Mouse (Mus musculus): ENCODE results near the gene Tacr1.

Tacr1 gene

GRCm38 (mm10) chr6:82494481-82494880 lies 92.3 kb downstream of the Tacr1 start:
- CTCF ChIA-PET = interaction anchor here in 2 of 4 experiments (0.5 to 0.9 kb wide), 2 partner anchors 45 to 100 kb away, joined by 3 read pairs; no protein-coding TSS in a partner anchor
- POLR2A ChIA-PET = interaction anchor here in 2 of 4 experiments (0.9 to 1.3 kb wide), 2 partner anchors 16 to 19 kb away, joined by 3 read pairs; no protein-coding TSS in a partner anchor

DNA sequence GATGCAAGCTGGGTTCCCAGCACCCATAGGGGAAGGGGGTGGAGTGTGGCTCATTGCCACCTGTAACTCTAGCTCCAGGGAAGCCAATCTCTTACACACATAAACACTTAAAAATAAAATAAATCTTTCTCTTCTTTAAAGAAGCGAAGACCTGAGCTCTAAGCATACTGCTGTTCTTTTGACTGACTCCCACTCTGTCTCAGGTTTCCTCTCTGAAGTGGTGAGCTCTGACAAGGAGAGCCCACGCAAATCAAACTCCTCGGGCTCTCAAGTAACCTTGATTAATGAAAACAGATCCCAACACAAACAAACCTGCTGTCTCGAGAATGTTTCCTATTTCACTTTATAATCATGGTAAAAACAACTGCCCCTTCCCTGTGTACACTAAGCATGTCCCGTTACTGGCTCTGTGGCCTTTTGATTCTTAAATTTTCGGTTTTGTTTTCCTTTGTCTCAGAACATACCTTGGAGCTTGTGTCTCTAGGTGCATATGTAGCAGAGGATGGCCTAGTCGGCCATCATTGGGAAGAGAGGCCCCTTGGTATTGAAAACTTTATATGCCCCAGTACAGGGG lies 108.8 kb downstream of the Tacr1 start:
- ChIA-PET POLR2A (interaction anchor here in 3 of 4 experiments (0.6 to 1.2 kb wide), 4 partner anchors 12 to 65 kb away, joined by 3 read pairs; no protein-coding TSS in a partner anchor), CTCF (interaction anchor here in 1 of 4 experiments (0.9 kb wide), 1 partner anchor 192 kb away, joined by 3 read pairs; no protein-coding TSS in a partner anchor)

- CTCF ChIA-PET = no interaction called here
- POLR2A ChIA-PET = no interaction called here
Observed at GRCm38 (mm10) chr6:82519626-82520025, 117.5 kb downstream of the Tacr1 start.

DNA sequence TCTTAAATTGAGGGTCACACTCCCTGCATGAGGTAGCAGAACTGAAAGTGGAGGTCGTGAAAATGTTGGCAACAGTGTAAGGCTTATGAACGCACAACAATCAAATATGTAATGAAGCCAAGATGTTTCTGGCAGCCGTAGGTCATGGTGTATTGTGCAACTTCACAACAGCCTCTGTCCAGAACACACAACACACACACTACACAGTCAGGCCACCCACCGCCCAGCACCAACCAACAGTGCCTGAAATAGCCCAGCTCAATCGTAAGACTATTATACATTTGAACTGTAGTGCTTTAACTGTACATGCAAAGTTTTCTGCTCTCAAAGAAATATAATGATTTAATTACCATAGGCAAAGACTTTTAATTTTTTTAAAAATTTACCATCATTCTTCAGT lies 120.4 kb downstream of the Tacr1 start:
- POLR2A ChIA-PET = no interaction called here
- CTCF ChIA-PET = no interaction called here

DNA sequence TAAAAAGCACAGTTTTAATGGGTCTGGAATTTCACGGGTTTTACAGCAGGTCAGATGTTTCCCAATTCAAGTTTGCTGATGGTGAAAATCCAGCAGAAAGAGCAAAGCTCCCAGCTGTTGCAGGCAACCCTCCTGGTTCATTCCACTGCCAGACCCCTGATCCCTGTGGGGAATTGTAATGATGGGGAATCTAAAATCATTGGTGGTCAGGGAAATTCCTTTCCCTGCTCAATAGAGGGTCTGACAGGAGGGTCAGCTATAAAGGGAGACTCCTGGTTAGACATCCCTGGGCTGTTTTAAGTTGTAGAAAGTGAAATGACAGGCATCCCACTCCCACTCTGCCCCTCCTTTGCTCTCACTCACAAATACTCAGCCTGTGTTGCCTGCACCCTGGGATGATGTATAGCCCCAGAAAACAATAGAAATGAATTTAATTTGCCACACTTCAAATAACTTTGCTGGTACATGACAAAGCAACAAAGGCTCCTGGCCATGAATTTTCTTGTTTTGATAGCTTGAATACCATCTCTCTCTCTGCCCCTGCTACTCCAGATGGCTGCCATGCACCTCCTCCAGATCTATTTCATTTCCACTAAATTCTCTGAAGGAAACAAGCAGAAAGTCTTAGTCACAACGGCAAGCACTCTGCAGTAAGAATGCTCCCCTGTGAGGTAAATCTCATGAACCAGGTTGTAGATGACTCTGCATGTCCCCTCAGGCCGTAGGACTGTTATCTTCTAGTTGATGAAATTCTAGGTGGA lies 123.2 kb downstream of the Tacr1 start:
- POLR2A ChIA-PET = no interaction called here
- CTCF ChIA-PET = interaction anchor here in 2 of 4 experiments (0.6 to 0.7 kb wide), 2 partner anchors 118 to 244 kb away, joined by 4 read pairs; no protein-coding TSS in a partner anchor

- POLR2A ChIA-PET = interaction anchor here in 1 of 4 experiments (0.6 kb wide), 1 partner anchor 69 kb away, joined by 3 read pairs; no protein-coding TSS in a partner anchor
- CTCF ChIA-PET = no interaction called here
Observed at GRCm38 (mm10) chr6:82528631-82529030, 126.5 kb downstream of the Tacr1 start.

DNA sequence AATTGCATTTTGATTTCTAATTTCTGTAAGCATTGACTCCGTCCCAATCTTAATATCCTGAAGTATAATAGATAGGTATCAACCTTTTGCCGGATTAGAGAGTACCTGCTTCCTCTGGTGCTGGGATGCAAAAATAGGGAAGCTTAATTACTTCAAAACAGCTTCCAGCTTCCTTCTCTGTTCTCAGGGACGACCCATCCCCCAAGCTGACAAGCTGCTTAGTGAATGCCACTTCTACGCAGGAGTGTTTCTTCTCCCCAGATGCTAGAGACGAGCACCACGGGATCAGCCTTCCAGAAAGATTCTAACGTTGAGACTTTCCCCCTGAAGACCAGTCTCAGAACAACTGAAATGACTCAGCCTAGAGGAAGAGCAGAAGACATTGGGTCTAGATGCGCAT lies 134.5 kb downstream of the Tacr1 start:
- ChIA-PET CTCF (no interaction called here), POLR2A (no interaction called here)

DNA sequence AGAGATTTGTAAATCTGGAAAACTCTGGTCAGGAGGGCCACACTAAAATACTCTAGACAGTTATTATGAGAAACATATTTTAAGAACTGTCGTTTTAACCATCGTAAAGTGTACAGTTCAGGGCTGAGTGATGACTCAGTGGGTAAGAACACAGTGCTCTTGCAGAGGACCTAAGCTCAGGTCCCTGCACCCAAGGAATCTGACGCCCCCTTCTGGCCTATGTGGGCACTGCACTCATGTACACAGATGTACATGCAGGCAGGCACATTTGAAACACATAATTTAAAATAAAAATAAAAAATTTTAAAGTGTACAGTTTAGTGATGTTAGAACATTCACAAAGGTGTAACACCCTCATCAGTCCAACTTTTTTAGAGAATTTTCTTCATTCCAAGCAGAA lies 147.1 kb downstream of the Tacr1 start:
- ChIA-PET POLR2A (no interaction called here), CTCF (interaction anchor here in 3 of 4 experiments (0.6 kb wide), 3 partner anchors 8 to 62 kb away, joined by 3 to 7 read pairs (median 3); no protein-coding TSS in a partner anchor)

DNA sequence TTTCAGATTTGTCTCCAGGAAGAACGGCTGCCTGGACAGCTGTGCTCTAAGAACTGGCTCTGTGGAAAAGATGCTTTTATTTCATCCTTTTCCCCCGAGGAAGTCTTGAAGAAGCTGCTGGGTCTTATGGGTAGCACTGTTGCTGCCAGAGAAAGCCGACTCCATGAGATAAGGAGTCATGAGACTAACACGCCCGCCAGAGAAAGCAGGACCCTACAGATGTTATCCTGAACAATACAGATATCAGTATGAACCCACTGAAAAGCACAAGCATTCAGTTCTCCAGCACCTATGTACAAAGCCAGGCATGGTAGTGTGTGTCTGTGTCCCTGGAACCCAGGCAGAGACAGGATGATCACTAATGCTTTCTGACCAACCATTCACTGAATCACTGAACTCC lies 173.3 kb downstream of the Tacr1 start:
- CTCF ChIA-PET = no interaction called here
- POLR2A ChIA-PET = no interaction called here

DNA sequence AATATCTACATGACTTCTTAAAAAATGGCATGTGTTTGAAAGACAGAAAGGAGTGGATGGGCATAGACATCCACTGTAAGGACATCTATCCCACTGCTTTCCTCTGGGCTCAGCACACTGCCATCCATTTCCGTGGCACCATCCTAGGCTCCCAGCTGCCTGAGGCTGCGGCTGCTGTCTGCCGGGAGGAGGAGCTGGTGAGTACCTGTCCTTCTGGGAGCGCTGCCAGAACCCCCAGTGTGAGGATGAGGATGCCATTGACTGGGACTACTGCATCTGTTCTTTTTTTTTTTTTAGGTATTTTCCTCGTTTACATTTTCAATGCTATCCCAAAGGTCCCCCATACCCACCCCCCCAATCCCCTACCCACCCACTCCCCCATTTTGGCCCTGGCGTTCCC lies 183.3 kb downstream of the Tacr1 start:
- POLR2A ChIA-PET = interaction anchor here in 2 of 4 experiments (0.6 to 1.2 kb wide), 3 partner anchors 10 to 118 kb away, joined by 3 read pairs; no protein-coding TSS in a partner anchor
- CTCF ChIA-PET = interaction anchor here in 3 of 4 experiments (1.0 to 1.5 kb wide), 4 partner anchors 9 to 117 kb away, joined by 3 to 4 read pairs (median 4); no protein-coding TSS in a partner anchor

DNA sequence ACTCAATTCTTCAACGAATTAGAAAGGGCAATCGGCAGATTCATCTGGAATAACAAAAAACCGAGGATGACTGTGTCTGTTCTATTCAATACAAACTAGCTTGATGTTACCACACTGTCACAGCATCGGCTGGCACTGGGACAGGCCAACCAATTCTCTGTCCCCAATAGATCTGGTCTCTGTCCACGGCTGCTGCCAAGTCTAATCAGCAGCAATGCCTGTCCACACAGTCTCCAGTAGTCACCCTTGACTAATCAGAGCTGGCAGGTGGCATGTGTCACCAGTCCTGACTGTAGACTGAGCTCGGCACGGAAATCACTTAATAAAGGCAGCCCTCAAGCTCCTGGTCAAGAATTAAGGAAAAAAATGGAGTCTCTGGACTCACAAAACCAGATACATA lies 187.3 kb downstream of the Tacr1 start:
- POLR2A ChIA-PET = interaction anchor here in 1 of 4 experiments (0.9 kb wide), 1 partner anchor 115 kb away, joined by 3 read pairs; no protein-coding TSS in a partner anchor

DNA sequence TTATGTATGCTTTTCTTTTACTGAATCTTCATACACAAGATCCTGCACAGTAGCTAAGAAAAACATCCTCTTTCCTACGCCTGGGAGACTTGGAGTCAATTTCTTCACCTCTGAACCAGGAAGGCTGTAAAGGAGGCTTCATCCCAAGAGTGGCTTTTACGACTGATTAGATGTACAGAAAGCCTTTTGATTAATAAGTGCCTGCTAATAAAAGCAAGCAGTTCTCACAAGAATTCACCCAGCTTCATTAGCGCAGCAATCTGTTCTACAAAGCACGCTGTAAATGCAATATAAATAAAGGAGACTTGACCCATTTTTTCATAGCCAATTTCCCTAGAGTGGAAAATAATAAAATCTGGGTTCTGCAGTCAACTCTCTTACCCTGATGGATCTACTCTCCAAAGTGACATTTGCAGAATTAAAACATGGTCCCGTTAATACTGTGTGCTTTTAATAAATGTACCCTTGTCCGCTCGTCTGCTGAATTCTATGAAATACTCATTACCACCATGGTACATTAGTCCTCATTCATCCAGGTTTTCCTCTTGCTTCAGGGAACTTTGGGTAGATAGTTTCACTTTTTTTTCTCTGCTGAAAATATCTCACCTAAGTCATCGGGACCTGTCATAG lies 193.4 kb downstream of the Tacr1 start:
- ChIA-PET CTCF (interaction anchor here in 3 of 4 experiments (0.5 to 2.5 kb wide), 10 partner anchors 8 to 361 kb away, joined by 3 to 10 read pairs (median 3); no protein-coding TSS in a partner anchor), POLR2A (interaction anchor here in 3 of 4 experiments (0.6 to 1.2 kb wide), 6 partner anchors 10 to 108 kb away, joined by 3 to 4 read pairs (median 3); no protein-coding TSS in a partner anchor)

More for the DNA sequence above, 187.3 kb downstream of the Tacr1 start:
- CTCF ChIA-PET = no interaction called here

DNA sequence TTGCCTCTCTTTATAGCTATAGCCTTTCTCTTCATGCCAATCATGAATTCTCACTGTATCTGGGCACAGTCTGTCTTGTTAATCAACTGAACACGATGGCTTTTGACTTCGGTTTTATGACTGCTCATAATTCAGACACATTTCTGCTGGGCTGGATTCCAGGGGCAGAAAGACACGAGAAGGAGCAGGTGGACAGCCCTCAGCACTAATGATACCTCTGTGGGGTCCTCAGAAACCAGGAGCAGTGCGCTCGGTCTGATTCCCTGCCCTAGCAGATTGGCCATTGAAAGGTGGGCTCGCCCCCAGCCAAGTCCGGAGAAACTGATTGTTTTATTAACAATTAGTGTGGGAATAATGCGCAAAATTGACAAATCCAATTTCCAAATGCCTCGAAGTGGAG lies 201.1 kb downstream of the Tacr1 start:
- POLR2A ChIA-PET = interaction anchor here in 3 of 4 experiments (0.5 to 2.1 kb wide), 5 partner anchors 10 to 151 kb away, joined by 3 to 8 read pairs (median 4); no protein-coding TSS in a partner anchor
- CTCF ChIA-PET = interaction anchor here in 2 of 4 experiments (0.8 to 2.5 kb wide), 7 partner anchors 8 to 484 kb away, joined by 3 to 11 read pairs (median 5); partner anchors contain the start of gene Tacr1 (in 1 of the 2)

- ChIA-PET CTCF (interaction anchor here in 2 of 4 experiments (0.7 to 2.5 kb wide), 8 partner anchors 9 to 484 kb away, joined by 3 to 11 read pairs (median 4); partner anchors contain the start of gene Tacr1 (in 1 of the 2)), POLR2A (interaction anchor here in 3 of 4 experiments (0.5 to 2.1 kb wide), 5 partner anchors 9 to 151 kb away, joined by 3 to 8 read pairs (median 4); no protein-coding TSS in a partner anchor)
Observed at GRCm38 (mm10) chr6:82603665-82604064, 201.5 kb downstream of the Tacr1 start.

DNA sequence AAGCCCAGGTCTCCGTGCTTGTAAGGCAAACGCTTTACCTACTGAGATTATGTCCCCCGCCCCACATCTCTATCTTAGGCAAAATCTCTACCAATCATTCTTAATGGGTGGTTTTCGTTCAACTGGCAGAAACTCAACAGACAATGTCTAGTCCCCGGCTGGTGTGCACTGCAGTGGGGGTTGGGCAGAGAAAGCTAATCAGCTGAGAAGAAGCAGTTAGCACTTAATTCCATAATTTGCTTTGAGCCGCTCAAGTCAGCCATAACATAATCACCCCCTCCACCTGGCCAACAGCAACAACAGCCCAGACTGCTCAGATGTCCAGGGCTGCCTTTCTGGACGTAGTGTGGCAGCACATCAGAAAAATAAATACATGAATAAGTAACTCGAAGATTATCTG lies 202.7 kb downstream of the Tacr1 start:
- CTCF ChIA-PET = interaction anchor here in 3 of 4 experiments (0.5 to 2.5 kb wide), 4 partner anchors 10 to 236 kb away, joined by 3 to 10 read pairs (median 6); partner anchors contain the start of gene Pole4 (in 1 of the 3)
- POLR2A ChIA-PET = interaction anchor here in 2 of 4 experiments (1.2 to 1.8 kb wide), 3 partner anchors 10 to 98 kb away, joined by 3 to 7 read pairs (median 4); no protein-coding TSS in a partner anchor

- ChIA-PET CTCF (interaction anchor here (0.6 to 1.5 kb wide), 15 partner anchors 14 to 1692 kb away, joined by 3 to 11 read pairs (median 4); no protein-coding TSS in a partner anchor), POLR2A (interaction anchor here in 3 of 4 experiments (0.6 to 5.5 kb wide), 7 partner anchors 13 to 95 kb away, joined by 3 to 39 read pairs (median 4); no protein-coding TSS in a partner anchor)
Observed at GRCm38 (mm10) chr6:82608756-82609155, 206.6 kb downstream of the Tacr1 start.

- CTCF ChIA-PET = interaction anchor here in 3 of 4 experiments (0.6 to 2.1 kb wide), 11 partner anchors 15 to 1604 kb away, joined by 3 to 11 read pairs (median 4); no protein-coding TSS in a partner anchor
Observed at GRCm38 (mm10) chr6:82609339-82609926, 207.3 kb downstream of the Tacr1 start.

More at GRCm38 (mm10) chr6:82609339-82609926, 207.3 kb downstream of the Tacr1 start:
- POLR2A ChIA-PET = interaction anchor here in 3 of 4 experiments (0.6 to 5.5 kb wide), 7 partner anchors 14 to 94 kb away, joined by 3 to 59 read pairs (median 5); no protein-coding TSS in a partner anchor
